Mouse (Mus musculus) spleen, adult 12 weeks (tissue): Measurements from ENCODE around the gene Fxyd1.

Source experiments
- DNase-seq: peaks from one replicate; pipeline ENCODE4 v3.0.0; 2022; ENCODE audit warnings: low spot score

The Fxyd1 gene

GRCm38 (mm10) chr7:31057071-31057470 lies at the start of gene Fxyd1:
Gene Fxyd1, minus strand, starts transcription at chr7:31057199.
- no peak for DNase-seq

- DNase-seq: no peak
Measured at GRCm38 (mm10) chr7:31106166-31106565, 49.2 kb upstream of the Fxyd1 start.

GRCm38 (mm10) chr7:31105061-31105768 lies 48.2 kb upstream of the Fxyd1 start:
- no peak for DNase-seq

GRCm38 (mm10) chr7:31100786-31101185 lies 43.8 kb upstream of the Fxyd1 start:
- no peak for DNase-seq

- DNase-seq: no peak
Measured at GRCm38 (mm10) chr7:31099612-31099982, 42.6 kb upstream of the Fxyd1 start.

GRCm38 (mm10) chr7:31098697-31099611 lies 42.0 kb upstream of the Fxyd1 start:
- no peak for DNase-seq

- peak; percentile 65 for DNase-seq
Measured at GRCm38 (mm10) chr7:31097583-31098248, 40.7 kb upstream of the Fxyd1 start.

GRCm38 (mm10) chr7:31096892-31097564 lies 40.0 kb upstream of the Fxyd1 start:
- DNase-seq: no peak

GRCm38 (mm10) chr7:31094774-31095501 lies 37.9 kb upstream of the Fxyd1 start:
- no peak for DNase-seq

GRCm38 (mm10) chr7:31089721-31090120 lies 32.7 kb upstream of the Fxyd1 start:
- DNase-seq: peak; percentile 15

- DNase-seq: no peak
Measured at GRCm38 (mm10) chr7:31088206-31088605, 31.2 kb upstream of the Fxyd1 start.

- no peak for DNase-seq
Measured at GRCm38 (mm10) chr7:31087262-31087661, 30.3 kb upstream of the Fxyd1 start.

- DNase-seq: no peak
Measured at GRCm38 (mm10) chr7:31086175-31086755, 29.3 kb upstream of the Fxyd1 start.

- no peak for DNase-seq
Measured at GRCm38 (mm10) chr7:31085171-31085570, 28.2 kb upstream of the Fxyd1 start.

GRCm38 (mm10) chr7:31084140-31084539 lies 27.1 kb upstream of the Fxyd1 start:
- DNase-seq: no peak

GRCm38 (mm10) chr7:31082831-31083588 lies 26.0 kb upstream of the Fxyd1 start:
- no peak for DNase-seq

- DNase-seq: no peak
Measured at GRCm38 (mm10) chr7:31082106-31082505, 25.1 kb upstream of the Fxyd1 start.

GRCm38 (mm10) chr7:31081106-31081505 lies 24.1 kb upstream of the Fxyd1 start:
- DNase-seq: no peak

- no peak for DNase-seq
Measured at GRCm38 (mm10) chr7:31080611-31081010, 23.6 kb upstream of the Fxyd1 start.

GRCm38 (mm10) chr7:31079670-31080069 lies 22.7 kb upstream of the Fxyd1 start:
- DNase-seq: no peak
